Mouse (Mus musculus) layer of hippocampus, adult 2 months (tissue): ENCODE measurements around the gene Mettl24. TPM values are rescaled to one million over a fixed set of nuclear protein-coding genes. Genes with fewer than 3 reads are reported as not detected.
A peak's percentile ranks its signal among the peaks of the same experiment; 100 is the strongest.

Experiments
- DNase-seq, 2 experiments: peaks; one replicate each; pipeline ENCODE4 v3.0.0; 2022; ENCODE audit warnings: low spot score in 2 of 2
- H3K27ac ChIP-seq: fragments of 200-600 bp; 2 replicates; pipeline ENCODE4 v1.8.1; 2022
- H3K4me3 ChIP-seq: fragments of 200-600 bp; 2 replicates; pipeline ENCODE4 v1.8.1; 2022; ENCODE audit warnings: mild to moderate bottlenecking
- CTCF ChIP-seq: fragments of 200-600 bp; conservative IDR thresholded peaks from 2 replicates; pipeline ENCODE4 v1.8.1; 2022; ENCODE audit warnings: antibody characterized with exemption, mild to moderate bottlenecking, moderate library complexity
- total RNA-seq, 2 experiments: library from RNA; stranded (reverse); gene quantifications; 2 replicates each; pipeline ENCODE4 v1.2.3; 2021

Gene Mettl24
- total RNA-seq, 2 experiments from 2014 or later = 2.0 to 2.8 TPM

- H3K27ac ChIP-seq = no peak overlapping the region
- peak; percentile 62 for TF ChIP-seq CTCF
- no peak overlapping the region for H3K4me3 ChIP-seq
- no peak for DNase-seq
Observed at GRCm38 (mm10) chr10:40813627-40814026, 130.5 kb downstream of the Mettl24 start.

- TF ChIP-seq CTCF = no peak
- H3K27ac ChIP-seq = no peak overlapping the region
- no peak for DNase-seq
- H3K4me3 ChIP-seq = no peak overlapping the region
Observed at GRCm38 (mm10) chr10:40816471-40816870, 133.4 kb downstream of the Mettl24 start.

- peak; percentile 35 to 65 for DNase-seq
- TF ChIP-seq CTCF = no peak
- Histone ChIP-seq H3K4me3 (no peak overlapping the region), H3K27ac (peak overlapping the region; percentile 89)
Observed at GRCm38 (mm10) chr10:40825952-40826351, 142.9 kb downstream of the Mettl24 start.

GRCm38 (mm10) chr10:40827706-40828105 lies 144.6 kb downstream of the Mettl24 start:
- TF ChIP-seq CTCF = no peak
- Histone ChIP-seq H3K4me3 (no peak overlapping the region), H3K27ac (peak overlapping the region; percentile 89)
- DNase-seq = peak; percentile 38 to 64

- no peak for TF ChIP-seq CTCF
- DNase-seq = peak; percentile 23 to 39
- H3K4me3 ChIP-seq = no peak overlapping the region
- H3K27ac ChIP-seq = peak overlapping the region; percentile 85
Observed at GRCm38 (mm10) chr10:40830312-40830711, 147.2 kb downstream of the Mettl24 start.

- no peak for DNase-seq
- Histone ChIP-seq H3K27ac (peak overlapping the region; percentile 80), H3K4me3 (no peak overlapping the region)
- TF ChIP-seq CTCF = no peak
Observed at GRCm38 (mm10) chr10:40831267-40831666, 148.2 kb downstream of the Mettl24 start.

- TF ChIP-seq CTCF = no peak
- DNase-seq = no peak
- peak overlapping the region; percentile 93 for H3K27ac ChIP-seq
- no peak overlapping the region for H3K4me3 ChIP-seq
Observed at GRCm38 (mm10) chr10:40840086-40840485, 157.0 kb downstream of the Mettl24 start.

- H3K27ac ChIP-seq = peak overlapping the region; percentile 93
- no peak for TF ChIP-seq CTCF
- DNase-seq = no peak
- no peak overlapping the region for H3K4me3 ChIP-seq
Observed at GRCm38 (mm10) chr10:40843841-40844240, 160.8 kb downstream of the Mettl24 start.

GRCm38 (mm10) chr10:40844546-40844945 lies 161.5 kb downstream of the Mettl24 start:
- H3K27ac ChIP-seq = peak overlapping the region; percentile 93
- TF ChIP-seq CTCF = no peak
- no peak for DNase-seq
- no peak overlapping the region for H3K4me3 ChIP-seq

- no peak for DNase-seq
- H3K4me3 ChIP-seq = no peak overlapping the region
- peak overlapping the region; percentile 93 for H3K27ac ChIP-seq
- no peak for TF ChIP-seq CTCF
Observed at GRCm38 (mm10) chr10:40845626-40846025, 162.5 kb downstream of the Mettl24 start.

- no peak for DNase-seq
- no peak for TF ChIP-seq CTCF
- Histone ChIP-seq H3K27ac (peak overlapping the region; percentile 74), H3K4me3 (no peak overlapping the region)
Observed at GRCm38 (mm10) chr10:40847176-40847874, 164.2 kb downstream of the Mettl24 start.

GRCm38 (mm10) chr10:40850644-40851043 lies 167.6 kb downstream of the Mettl24 start:
- no peak overlapping the region for H3K4me3 ChIP-seq
- peak overlapping the region; percentile 74 for H3K27ac ChIP-seq
- no peak for TF ChIP-seq CTCF
- DNase-seq = no peak

GRCm38 (mm10) chr10:40851138-40851537 lies 168.1 kb downstream of the Mettl24 start:
- Histone ChIP-seq H3K4me3 (no peak overlapping the region), H3K27ac (peak overlapping the region; percentile 74)
- DNase-seq = no peak
- TF ChIP-seq CTCF = no peak

- Histone ChIP-seq H3K27ac (no peak overlapping the region), H3K4me3 (no peak overlapping the region)
- no peak for TF ChIP-seq CTCF
Observed at GRCm38 (mm10) chr10:40855616-40856015, 172.5 kb downstream of the Mettl24 start.

More at GRCm38 (mm10) chr10:40855616-40856015, 172.5 kb downstream of the Mettl24 start:
- no peak for DNase-seq
